Comparison of ENCODE assay signal across 1 mouse cellular context in the genomic region with DNA sequence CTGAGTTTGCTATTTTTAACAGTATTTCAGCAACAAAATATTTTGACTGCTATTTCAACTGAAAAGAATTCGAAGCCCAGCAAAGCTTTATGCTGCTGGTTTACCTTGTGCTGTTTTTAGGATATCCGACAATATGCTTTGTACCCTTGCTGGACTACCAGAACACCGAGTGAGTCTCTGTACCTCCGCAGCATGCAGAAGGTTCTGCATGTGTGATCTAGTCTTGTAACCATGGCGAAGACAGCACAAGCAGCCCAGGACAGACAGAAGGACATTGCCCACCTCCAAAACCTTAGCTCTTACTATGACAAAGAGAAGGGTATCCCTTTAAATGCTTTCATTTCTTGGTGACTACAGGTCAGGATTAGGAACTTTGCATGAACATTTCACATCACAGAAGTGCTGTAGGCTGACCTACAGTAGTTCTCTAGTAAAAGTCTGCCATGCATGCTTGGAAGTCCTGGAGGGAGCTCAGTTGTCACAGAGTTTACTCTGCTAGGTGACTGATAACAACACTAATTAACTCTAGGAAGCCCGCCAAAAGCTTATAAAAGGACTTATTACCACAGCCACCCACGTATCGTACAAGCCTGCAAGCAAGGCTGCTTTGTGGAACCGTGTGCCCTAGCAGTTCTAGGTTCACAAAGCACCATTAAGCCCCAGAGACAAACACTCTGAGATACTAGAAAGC.
TF ChIP-seq lines count a peak whose summit lies in the region.

No protein-coding gene starts in this region.

TF ChIP-seq in MEL, 35 proteins besides CTCF, POLR2A, EP300 and RAD21 (continued from another document):
- TF ChIP-seq CHD1 (IDR thresholded peaks at IDR 0.05; ENCODE audit: low read depth, low read length) (no peak), NRF1 (IDR thresholded peaks at IDR 0.05; ENCODE audit: insufficient read depth, low read depth, low read length, poor library complexity, severe bottlenecking) (no peak), ELF1 (IDR thresholded peaks at IDR 0.05; ENCODE audit: low read depth, low read length) (no peak), POLR2AphosphoS2 (IDR thresholded peaks at IDR 0.05; ENCODE audit: low read length) (no peak), SMC3 (IDR thresholded peaks at IDR 0.05; ENCODE audit: low read depth, low read length) (no peak), TCF12 (IDR thresholded peaks at IDR 0.05; ENCODE audit: low read depth, low read length) (peak; percentile 33; the same call in 1 of the 2 replicates), BHLHE40 (IDR thresholded peaks at IDR 0.05; ENCODE audit: borderline replicate concordance, low read depth, low read length) (no peak), MYC (IDR thresholded peaks at IDR 0.05; ENCODE audit: low read depth, low read length) (no peak), CHD2 (IDR thresholded peaks at IDR 0.05; ENCODE audit: low read length) (no peak), KAT2A (conservative IDR thresholded peaks at IDR 0.05; ENCODE audit: low read depth, low read length) (no peak), MXI1 (IDR thresholded peaks at IDR 0.05; ENCODE audit: low read depth, low read length) (peak; percentile 77), NELFE (IDR thresholded peaks at IDR 0.05; ENCODE audit: low read depth, low read length) (no peak), GABPA (IDR thresholded peaks at IDR 0.05; ENCODE audit: low read depth, low read length) (no peak), HCFC1 (IDR thresholded peaks at IDR 0.05; ENCODE audit: low read depth, low read length) (no peak), SIN3A (IDR thresholded peaks at IDR 0.05; ENCODE audit: low read length) (peak; percentile 71; the same call in 1 of the 2 replicates), ETS1 (IDR thresholded peaks at IDR 0.05; ENCODE audit: low read depth, low read length) (peak; percentile 50)
